Mouse (Mus musculus): ENCODE data around the gene Cyp3a57. TPM values are rescaled to one million over a fixed set of nuclear protein-coding genes. Genes with fewer than 3 reads are reported as not detected.
"Not testable (repeated sequence)": the region's sequence is repeated elsewhere in the genome, so short reads cannot be mapped to it uniquely, and the experiment has no call there.

Cyp3a57 gene
- total and polyA plus RNA-seq, 3 experiments, result not detected

GRCm38 (mm10) chr5:145313845-145314244 is 31.2 kb upstream of the Cyp3a57 start:
- no peak overlapping the region for H3K4me2 ChIP-seq (ENCODE audit: insufficient read depth, low read depth, poor library complexity, severe bottlenecking)
- TF ChIP-seq HCFC1 (IDR thresholded peaks at IDR 0.05; ENCODE audit: low read depth, low read length) (no peak), CHD1 (IDR thresholded peaks at IDR 0.05; ENCODE audit: low read depth, low read length) (no peak), MXI1 (IDR thresholded peaks at IDR 0.05; ENCODE audit: low read depth, low read length) (no peak), SMC3 (IDR thresholded peaks at IDR 0.05; ENCODE audit: low read depth, low read length) (no peak), KAT2A (IDR thresholded peaks at IDR 0.05; ENCODE audit: insufficient replicate concordance, low read length) (no peak), POLR2A (IDR thresholded peaks at IDR 0.05; ENCODE audit: low read depth, low read length) (no peak), NELFE (IDR thresholded peaks at IDR 0.05; ENCODE audit: low read depth, low read length) (no peak), JUN (IDR thresholded peaks at IDR 0.05; ENCODE audit: insufficient read depth, low read depth, low read length) (no peak), E2F4 (IDR thresholded peaks at IDR 0.05; ENCODE audit: insufficient replicate concordance, low read depth, low read length) (no peak)
- DNase-seq (ENCODE audit: extremely low read depth), result no peak
- in situ Hi-C loops (cut with MboI; ENCODE audit: low pct_ligation_motif_present, low pct_unique_long_range_greater_than_20kb, low sequenced_read_pairs) (no loop called here), dilution Hi-C loops (cut with MboI; ENCODE audit: extremely low pct_ligation_motif_present, extremely low pct_unique_long_range_greater_than_20kb, low sequenced_read_pairs) (no loop called here)
- peaks cover 16% of the 10 kb centered on the region for H3K27me3 ChIP-seq (replicated peaks)
- no peaks in the 10 kb centered on the region for H3K79me2 ChIP-seq (replicated peaks; ENCODE audit: control insufficient read depth, extremely low read depth, insufficient read depth, poor library complexity, severe bottlenecking)
- H3K36me3 ChIP-seq (replicated peaks in 1 of 2; ENCODE audit: control insufficient read depth in 1 of 2, insufficient read depth in 1 of 2, low read length in 1 of 2), result no peaks in the 10 kb centered on the region
- H3K9ac ChIP-seq (ENCODE audit: insufficient read depth, low read depth), result no peak overlapping the region
- no peak overlapping the region for H3K4me3 ChIP-seq (replicated peaks in 1 of 3; ENCODE audit: low read depth in 2 of 3, low read length in 2 of 3, poor library complexity in 1 of 3)
- H3K4me1 ChIP-seq (ENCODE audit: control insufficient read depth in 1 of 2, insufficient read depth in 2 of 2), result no peaks in the 10 kb centered on the region
- H3K9me3 ChIP-seq (replicated peaks; ENCODE audit: low read length), result no peaks in the 10 kb centered on the region
- H3K27ac ChIP-seq (ENCODE audit: insufficient read depth, low read depth), result no peak overlapping the region

DNA sequence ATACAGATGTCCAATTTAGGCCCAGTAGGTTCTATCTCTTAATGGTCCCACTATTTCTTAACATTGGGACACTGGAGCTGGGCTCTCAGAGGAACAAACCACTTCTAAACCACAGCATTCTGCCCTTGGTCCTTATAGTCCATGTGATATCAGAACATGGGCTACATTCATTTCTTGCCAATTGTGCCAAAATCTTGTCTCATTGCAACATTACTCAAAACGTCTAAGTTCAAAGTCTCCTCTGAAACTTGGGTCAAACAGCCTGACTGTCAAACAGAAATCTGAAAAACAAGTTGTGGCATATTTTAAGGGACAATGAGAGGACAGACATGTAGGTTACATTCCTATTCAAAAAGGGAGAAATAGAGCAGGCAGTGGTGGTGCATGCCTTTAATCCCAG is 27.9 kb upstream of the Cyp3a57 start:
- Histone ChIP-seq H3K9me3 (replicated peaks; ENCODE audit: low read length) (no peaks in the 10 kb centered on the region), H3K27ac (ENCODE audit: insufficient read depth, low read depth) (no peak overlapping the region), H3K36me3 (replicated peaks in 1 of 2; ENCODE audit: control insufficient read depth in 1 of 2, insufficient read depth in 1 of 2, low read length in 1 of 2) (no peaks in the 10 kb centered on the region), H3K4me1 (ENCODE audit: control insufficient read depth in 1 of 2, insufficient read depth in 2 of 2) (no peaks in the 10 kb centered on the region), H3K4me2 (ENCODE audit: insufficient read depth, low read depth, poor library complexity, severe bottlenecking) (no peak overlapping the region), H3K27me3 (replicated peaks) (peaks cover 10% of the 10 kb centered on the region), H3K9ac (ENCODE audit: insufficient read depth, low read depth) (no peak overlapping the region), H3K79me2 (replicated peaks; ENCODE audit: control insufficient read depth, extremely low read depth, insufficient read depth, poor library complexity, severe bottlenecking) (no peaks in the 10 kb centered on the region), H3K4me3 (replicated peaks in 1 of 3; ENCODE audit: low read depth in 2 of 3, low read length in 2 of 3, poor library complexity in 1 of 3) (no peak overlapping the region)
- in situ Hi-C loops (cut with MboI; ENCODE audit: low pct_ligation_motif_present, low pct_unique_long_range_greater_than_20kb, low sequenced_read_pairs), result no loop called here
- no peak for DNase-seq (ENCODE audit: extremely low read depth)
- TF ChIP-seq ZC3H11A (IDR thresholded peaks at IDR 0.05; ENCODE audit: low read depth, low read length) (no peak), JUND (conservative IDR thresholded peaks at IDR 0.05; ENCODE audit: low read depth, low read length) (no peak)
- dilution Hi-C loops (cut with MboI; ENCODE audit: extremely low pct_ligation_motif_present, extremely low pct_unique_long_range_greater_than_20kb, low sequenced_read_pairs), result no loop called here

DNA sequence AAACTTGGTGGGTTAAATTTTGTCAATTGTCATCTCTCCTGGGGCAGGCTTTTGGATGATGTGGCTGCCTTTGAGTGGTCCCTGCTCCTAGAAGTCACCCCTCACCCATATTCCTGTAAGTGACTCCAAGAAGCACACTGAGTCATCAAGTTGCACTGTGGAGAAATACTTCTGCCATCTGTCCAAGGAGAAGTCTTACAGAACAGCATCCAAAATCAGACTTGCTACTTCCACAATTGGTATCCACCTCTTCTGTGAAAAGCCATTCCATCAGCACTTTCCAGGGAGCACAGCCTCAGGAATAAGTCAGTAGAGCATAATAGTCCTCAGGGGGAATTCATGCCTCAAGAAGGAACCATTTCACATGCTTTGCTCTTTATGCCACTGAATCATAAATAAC is 6.3 kb upstream of the Cyp3a57 start:
- in situ Hi-C loops (cut with MboI; ENCODE audit: low pct_ligation_motif_present, low pct_unique_long_range_greater_than_20kb, low sequenced_read_pairs), result not testable (repeated sequence)

More for the DNA sequence above, 6.3 kb upstream of the Cyp3a57 start:
- H3K9me3 ChIP-seq (replicated peaks; ENCODE audit: low read length); H3K4me3 ChIP-seq (replicated peaks in 1 of 3; ENCODE audit: low read depth in 2 of 3, low read length in 2 of 3, poor library complexity in 1 of 3); H3K27ac ChIP-seq (ENCODE audit: insufficient read depth, low read depth); H3K4me2 ChIP-seq (ENCODE audit: insufficient read depth, low read depth, poor library complexity, severe bottlenecking); H3K9ac ChIP-seq (ENCODE audit: insufficient read depth, low read depth); dilution Hi-C loops (cut with MboI; ENCODE audit: extremely low pct_ligation_motif_present, extremely low pct_unique_long_range_greater_than_20kb, low sequenced_read_pairs); H3K79me2 ChIP-seq (replicated peaks; ENCODE audit: control insufficient read depth, extremely low read depth, insufficient read depth, poor library complexity, severe bottlenecking); H3K36me3 ChIP-seq (replicated peaks in 1 of 2; ENCODE audit: control insufficient read depth in 1 of 2, insufficient read depth in 1 of 2, low read length in 1 of 2); DNase-seq (ENCODE audit: extremely low read depth); H3K4me1 ChIP-seq (ENCODE audit: control insufficient read depth in 1 of 2, insufficient read depth in 2 of 2): not testable (repeated sequence)
- peaks cover 18% of the 10 kb centered on the region for H3K27me3 ChIP-seq (replicated peaks)

Measured in CH12.LX (cell line).